Mouse (Mus musculus) midbrain, embryonic 16.5 days (tissue): Measurements from ENCODE around the gene Tmem251. TPM values are rescaled to one million over a fixed set of nuclear protein-coding genes. Genes with fewer than 3 reads are reported as not detected.
A peak's percentile ranks its signal among the peaks of the same experiment; 100 is the strongest.

Source experiments
- ATAC-seq: fragments of 200-750 bp; cut with Nextera tagmentation; 2 replicates; pipeline ENCODE4 v1.8.0; 2017; ENCODE audit warnings: moderate TSS enrichment
- H3K27ac ChIP-seq: fragments of 300-500 bp; sonication (generic); 2 replicates; pipeline ENCODE4 v1.5.1; 2014; ENCODE audit warnings: mild to moderate bottlenecking, low read length, mixed read lengths
- H3K27me3 ChIP-seq: fragments of 300-500 bp; sonication (generic); 2 replicates; pipeline ENCODE4 v1.6.1; 2014; ENCODE audit warnings: low read depth, low read length, mixed read lengths; ENCODE audit not compliant: control insufficient read depth, insufficient read depth
- H3K36me3 ChIP-seq: fragments of 300-500 bp; sonication (generic); 2 replicates; pipeline ENCODE4 v1.6.1; 2014; ENCODE audit warnings: mild to moderate bottlenecking, low read length, moderate library complexity, mixed read lengths; ENCODE audit not compliant: control insufficient read depth, insufficient read depth
- H3K4me1 ChIP-seq: fragments of 300-500 bp; sonication (generic); 2 replicates; pipeline ENCODE4 v1.6.1; 2014; ENCODE audit warnings: mild to moderate bottlenecking, low read length, mixed read lengths; ENCODE audit not compliant: control insufficient read depth, insufficient read depth
- H3K4me2 ChIP-seq: fragments of 300-500 bp; sonication (generic); 2 replicates; pipeline ENCODE4 v1.6.1; 2014; ENCODE audit warnings: mild to moderate bottlenecking, low read length, mixed read lengths
- H3K4me3 ChIP-seq: fragments of 300-500 bp; sonication (generic); 2 replicates; pipeline ENCODE4 v1.5.1; 2014; ENCODE audit warnings: low read depth, mild to moderate bottlenecking, low read length, moderate library complexity, mixed read lengths
- H3K9ac ChIP-seq: fragments of 300-500 bp; sonication (generic); 2 replicates; pipeline ENCODE4 v1.6.1; 2014; ENCODE audit warnings: low read depth, low read length, mixed read lengths
- H3K9me3 ChIP-seq: fragments of 300-500 bp; sonication (generic); replicated peaks from 2 replicates; pipeline ENCODE4 v1.6.1; 2014; ENCODE audit warnings: mild to moderate bottlenecking, low read length, mixed read lengths; ENCODE audit not compliant: control insufficient read depth, poor library complexity, severe bottlenecking
- WGBS: fragments of 180-500 bp; shearing (Covaris S2); extraction: QIAGEN DNeasy Blood & Tissue Kit; methylation state at CpG from one replicate; pipeline ENCODE4 v1.1.7; 2014; 5-methylcytosine and 5-hydroxymethylcytosine counted together
- polyA plus RNA-seq: library from polyadenylated mRNA; unstranded; fragments of >200 nt; fragmentation: Nextera tagmentation; extraction: Ambion mirVana; gene quantifications from 2 replicates; pipeline ENCODE4 v1.2.1, GENCODE M21; 2015

Tmem251 gene
- polyA plus RNA-seq, 1 experiment from 2014 or later: 10.8 TPM

DNA sequence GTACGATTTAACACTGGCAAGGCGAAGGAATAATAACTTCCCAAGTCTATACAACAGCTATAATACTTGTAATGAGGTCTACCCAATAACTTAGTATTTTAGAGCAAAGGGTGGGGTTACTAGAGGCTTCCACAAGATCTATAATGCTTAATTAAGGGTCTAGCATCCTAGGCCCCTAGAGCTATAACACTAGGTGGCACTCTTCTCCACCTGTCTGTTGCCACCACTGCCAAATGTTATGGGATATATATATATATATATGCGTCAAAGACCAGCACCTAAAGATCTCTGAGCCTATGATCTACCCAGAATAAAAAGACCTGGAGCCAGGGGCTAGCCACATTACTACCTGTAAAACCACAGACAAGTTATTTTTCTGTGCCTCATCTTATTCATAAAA, 3.3 kb upstream of the Tmem251 start:
- no peak overlapping the region for H3K9ac ChIP-seq
- no peak overlapping the region for H3K4me2 ChIP-seq
- H3K9me3 ChIP-seq: no peaks in the 10 kb centered on the region
- H3K27me3 ChIP-seq: no peaks in the 10 kb centered on the region
- H3K4me1 ChIP-seq: peaks cover 23% of the 10 kb centered on the region
- no peak for ATAC-seq
- no peak overlapping the region for H3K4me3 ChIP-seq
- no peaks in the 10 kb centered on the region for H3K36me3 ChIP-seq
- whole genome bisulfite sequencing: 62% methylated on average over 3 of the region's 3 CpGs
- no peak overlapping the region for H3K27ac ChIP-seq

DNA sequence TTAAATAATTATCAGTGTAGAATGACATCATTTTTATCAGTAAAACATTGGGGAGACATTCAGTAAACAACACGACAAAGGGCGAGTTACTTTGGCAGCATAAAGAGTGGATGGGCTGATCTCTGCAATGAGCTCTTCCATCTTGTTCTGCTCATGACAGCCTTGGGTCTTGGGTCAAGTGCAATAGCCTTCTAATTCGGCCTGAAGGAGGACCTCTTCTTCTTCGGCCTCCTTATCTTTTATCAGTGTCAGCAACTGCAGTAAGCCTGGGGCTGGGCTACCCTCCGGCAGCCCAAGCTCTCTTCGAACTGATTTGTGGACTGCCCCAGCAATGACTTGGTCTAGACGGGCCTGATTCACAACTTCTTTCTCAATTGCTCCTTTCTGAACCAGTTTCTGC, 1.5 kb upstream of the Tmem251 start:
- Histone ChIP-seq H3K36me3 (no peaks in the 10 kb centered on the region), H3K4me3 (no peak overlapping the region), H3K27ac (no peak overlapping the region), H3K27me3 (no peaks in the 10 kb centered on the region), H3K4me2 (peak overlapping the region; percentile 97; the same call in 1 of the 2 replicates), H3K9me3 (no peaks in the 10 kb centered on the region), H3K4me1 (peaks cover 23% of the 10 kb centered on the region), H3K9ac (peak overlapping the region; percentile 94; the same call in 1 of the 2 replicates)
- ATAC-seq: no peak
- 87% methylated on average over 7 of the region's 7 CpGs for WGBS

DNA sequence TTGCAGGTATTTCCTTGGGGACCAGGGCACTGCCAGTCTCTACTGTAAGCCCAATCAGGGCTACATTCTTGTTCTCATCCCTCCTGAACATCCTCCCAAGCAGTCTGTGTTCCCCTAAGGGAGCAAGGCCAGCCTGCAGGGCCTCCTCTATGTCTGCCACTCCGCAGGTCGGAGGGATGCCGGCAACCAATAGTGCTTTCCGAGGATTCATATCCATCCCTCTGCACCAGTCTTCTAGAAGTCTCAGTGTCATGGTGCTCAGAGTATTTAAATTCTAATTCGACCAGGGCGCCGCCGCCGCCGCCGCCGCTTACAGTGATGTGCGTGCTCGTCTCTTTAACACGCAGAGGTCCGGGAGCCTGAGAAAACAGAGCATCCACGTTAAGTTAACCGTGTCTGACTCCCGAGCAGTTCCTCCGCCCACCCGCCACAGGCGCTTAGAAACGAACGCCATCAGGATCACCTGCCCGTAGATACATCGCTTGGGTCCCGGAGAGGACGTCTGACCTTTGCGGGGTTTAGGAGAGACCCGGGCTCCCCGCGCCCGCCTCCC, 450 bp upstream of the Tmem251 start:
- H3K4me1 ChIP-seq: peaks cover 23% of the 10 kb centered on the region
- WGBS: under 1% methylated on average over 33 of the region's 33 CpGs
- peak overlapping the region; percentile 94 for H3K9ac ChIP-seq
- H3K4me2 ChIP-seq: peak overlapping the region; percentile 97
- H3K36me3 ChIP-seq: no peaks in the 10 kb centered on the region
- H3K27ac ChIP-seq: peak overlapping the region; percentile 94
- H3K27me3 ChIP-seq: no peaks in the 10 kb centered on the region
- peak overlapping the region; percentile 86 for H3K4me3 ChIP-seq
- ATAC-seq: peak; percentile 83
- H3K9me3 ChIP-seq: no peaks in the 10 kb centered on the region

DNA sequence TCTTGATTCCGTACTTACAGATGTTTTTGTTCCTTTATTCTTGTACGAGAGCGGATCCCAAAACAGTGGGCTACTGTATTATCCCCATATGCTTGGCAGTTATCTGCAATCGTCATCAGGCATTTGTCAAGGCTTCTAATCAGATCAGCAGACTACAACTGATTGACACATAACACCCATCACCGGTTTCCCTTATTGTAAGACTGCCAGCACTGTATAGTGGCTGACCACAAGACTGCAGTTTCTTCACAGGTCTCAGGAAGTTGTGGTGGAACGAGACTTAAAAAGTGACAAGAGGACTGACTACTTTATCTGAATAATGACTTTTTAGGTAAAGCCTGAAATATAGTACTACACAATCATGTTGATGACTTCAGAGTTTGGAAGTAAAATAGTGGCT, 1.3 kb downstream of the Tmem251 start:
- peak overlapping the region; percentile 97 for H3K4me2 ChIP-seq
- ATAC-seq: no peak
- no peak overlapping the region for H3K9ac ChIP-seq
- H3K4me1 ChIP-seq: peaks cover 23% of the 10 kb centered on the region
- H3K27me3 ChIP-seq: no peaks in the 10 kb centered on the region
- no peak overlapping the region for H3K4me3 ChIP-seq
- H3K9me3 ChIP-seq: no peaks in the 10 kb centered on the region
- peaks cover 3% of the 10 kb centered on the region; the same call in 1 of the 2 replicates for H3K36me3 ChIP-seq
- no peak overlapping the region for H3K27ac ChIP-seq
- 64% methylated on average over 6 of the region's 6 CpGs for WGBS

DNA sequence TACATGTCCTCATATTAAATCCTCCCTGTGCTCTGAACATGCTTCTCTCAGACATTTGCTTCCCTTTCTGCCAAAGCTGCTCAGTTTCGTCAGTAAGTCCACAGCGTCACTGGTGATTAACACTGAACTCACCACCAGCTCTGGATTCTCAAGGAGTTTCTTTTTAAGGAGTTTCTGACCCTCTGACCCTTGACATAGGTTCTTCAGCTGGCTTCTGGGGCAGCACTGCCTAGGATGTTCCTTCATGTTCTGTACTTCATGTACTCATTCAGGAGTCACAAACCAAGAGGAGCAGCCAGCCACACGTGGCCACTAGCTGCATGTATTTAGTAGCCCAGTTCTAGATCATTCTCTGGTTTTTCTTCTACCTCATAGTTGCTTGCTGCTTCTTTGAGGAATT, 4.7 kb downstream of the Tmem251 start:
- H3K4me3 ChIP-seq: no peak overlapping the region
- peaks cover 3% of the 10 kb centered on the region; the same call in 1 of the 2 replicates for H3K36me3 ChIP-seq
- no peak overlapping the region for H3K4me2 ChIP-seq
- H3K27ac ChIP-seq: no peak overlapping the region
- whole genome bisulfite sequencing: 88% methylated on average over 3 of the region's 3 CpGs
- no peaks in the 10 kb centered on the region for H3K9me3 ChIP-seq
- no peak overlapping the region for H3K9ac ChIP-seq
- no peaks in the 10 kb centered on the region for H3K27me3 ChIP-seq
- H3K4me1 ChIP-seq: peaks cover 9% of the 10 kb centered on the region
- ATAC-seq: no peak

DNA sequence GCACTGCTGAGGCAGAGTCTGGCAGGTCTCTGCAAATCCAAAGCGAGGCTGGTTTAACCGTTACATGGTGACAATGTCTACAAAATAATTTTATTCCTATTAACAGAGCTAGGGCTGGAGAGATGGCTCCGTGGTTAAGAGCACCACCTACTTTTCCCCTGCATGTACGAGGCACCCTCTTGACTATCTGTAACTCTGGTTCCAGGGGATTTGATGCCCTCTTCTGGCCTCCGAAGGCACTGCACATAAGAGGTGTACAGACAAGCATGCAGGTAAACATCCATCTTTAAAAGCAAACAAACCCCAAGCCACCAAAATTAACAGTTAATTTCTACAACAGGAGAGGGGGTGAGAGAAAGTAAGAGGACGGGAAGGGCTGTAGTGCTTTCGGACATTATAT, 12.7 kb downstream of the Tmem251 start:
- no peaks in the 10 kb centered on the region for H3K36me3 ChIP-seq
- no peak for ATAC-seq
- H3K4me3 ChIP-seq: peak overlapping the region; percentile 88
- no peak overlapping the region for H3K27ac ChIP-seq
- H3K27me3 ChIP-seq: no peaks in the 10 kb centered on the region
- H3K9ac ChIP-seq: no peak overlapping the region; the same call in 1 of the 2 replicates
- peaks cover 20% of the 10 kb centered on the region for H3K4me1 ChIP-seq
- no peaks in the 10 kb centered on the region for H3K9me3 ChIP-seq
- WGBS: 85% methylated on average over 7 of the region's 7 CpGs
- peak overlapping the region; percentile 64 for H3K4me2 ChIP-seq

DNA sequence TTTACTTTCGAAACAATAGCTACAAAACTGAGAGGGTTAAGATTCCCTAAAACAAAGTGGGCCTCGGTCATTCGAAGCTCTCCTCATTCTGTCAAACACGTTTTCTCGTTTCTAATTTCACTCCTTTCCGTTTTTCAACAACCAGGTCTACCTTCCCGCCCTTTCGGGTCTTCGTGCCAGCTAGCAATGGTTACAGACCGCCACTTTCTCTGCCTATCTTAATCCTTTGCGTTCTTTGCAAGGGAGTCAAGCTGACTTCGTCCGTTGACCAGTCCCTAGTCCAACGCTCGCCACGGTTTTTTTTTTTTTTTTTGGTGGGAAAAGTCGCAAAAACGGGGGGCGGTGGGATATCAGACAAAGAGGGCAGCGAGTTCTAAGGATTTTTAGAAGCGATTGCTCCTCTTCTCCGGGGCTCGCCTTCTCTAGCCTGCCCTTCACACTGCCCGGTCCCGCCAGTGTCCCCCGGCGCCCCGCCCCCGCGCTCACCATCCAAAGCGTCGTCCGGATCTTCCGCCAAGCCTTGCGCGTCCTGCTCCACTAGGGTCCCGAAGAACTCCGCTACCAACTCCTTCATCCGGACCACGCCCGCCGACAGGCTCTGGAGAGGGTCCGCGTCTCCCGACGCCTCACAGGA, 13.6 kb downstream of the Tmem251 start:
- ATAC-seq: peak; percentile 0; the same call in 1 of the 2 replicates
- Histone ChIP-seq H3K27me3 (no peaks in the 10 kb centered on the region), H3K4me1 (peaks cover 20% of the 10 kb centered on the region), H3K9ac (peak overlapping the region; percentile 74), H3K4me3 (peak overlapping the region; percentile 88), H3K9me3 (no peaks in the 10 kb centered on the region), H3K27ac (peak overlapping the region; percentile 92), H3K36me3 (no peaks in the 10 kb centered on the region), H3K4me2 (peak overlapping the region; percentile 64)
- 1% methylated on average over 46 of the region's 46 CpGs for WGBS

DNA sequence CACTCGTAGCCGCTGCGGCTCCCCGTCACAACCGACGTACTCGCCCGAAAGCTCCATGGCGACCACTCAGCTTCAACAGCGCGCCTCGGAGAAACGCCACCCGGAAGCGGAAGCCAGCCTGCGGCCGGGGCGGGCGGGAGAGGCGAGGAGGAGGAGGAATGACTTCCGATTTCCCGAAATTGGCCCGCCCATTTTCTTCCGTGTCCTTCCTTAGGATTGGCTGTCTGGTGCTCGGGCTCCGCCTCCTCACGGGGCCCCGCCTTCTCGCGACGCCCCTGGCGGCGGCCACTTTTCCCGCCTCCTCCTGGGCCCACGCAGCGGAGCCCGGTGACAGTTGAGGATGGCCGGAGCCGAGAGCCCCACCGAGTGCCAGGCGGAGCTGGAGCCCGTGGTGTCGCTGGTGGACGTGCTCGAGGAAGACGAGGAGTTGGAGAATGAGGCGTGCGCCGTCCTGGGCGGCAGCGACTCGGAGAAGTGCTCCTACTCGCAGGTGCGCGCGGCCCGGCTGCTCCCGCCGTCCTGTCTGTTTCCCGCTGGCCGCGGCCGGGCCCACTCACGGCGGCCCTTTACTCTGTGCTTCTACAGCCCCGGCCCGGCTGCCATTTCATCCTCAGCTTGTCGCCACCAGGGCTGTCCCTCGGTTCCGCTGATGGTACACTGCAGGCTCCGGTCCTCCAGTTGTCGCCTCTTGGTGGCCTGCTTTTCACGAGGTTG, 14.3 kb downstream of the Tmem251 start, which contains the start of the genes Gm28051, Gon7 and Ubr7:
Gm28051 (minus strand) TSS at position 77 of the 714 bp plus-strand sequence.
Gon7 (minus strand) TSS at position 115 of the 714 bp plus-strand sequence.
Ubr7 (plus strand) TSS at position 279 of the 714 bp plus-strand sequence.
- Histone ChIP-seq H3K36me3 (no peaks in the 10 kb centered on the region), H3K9ac (peak within 1 kb of the TSS; percentile 87), H3K9me3 (no peaks in the 10 kb centered on the region), H3K4me3 (peak within 1 kb of the TSS; percentile 88), H3K4me1 (peaks cover 20% of the 10 kb centered on the region), H3K27ac (peak within 1 kb of the TSS; percentile 92), H3K27me3 (no peaks in the 10 kb centered on the region), H3K4me2 (peak within 1 kb of the TSS; percentile 91)
- peak; percentile 98 for ATAC-seq
- under 1% methylated on average over 73 of the region's 73 CpGs for WGBS

DNA sequence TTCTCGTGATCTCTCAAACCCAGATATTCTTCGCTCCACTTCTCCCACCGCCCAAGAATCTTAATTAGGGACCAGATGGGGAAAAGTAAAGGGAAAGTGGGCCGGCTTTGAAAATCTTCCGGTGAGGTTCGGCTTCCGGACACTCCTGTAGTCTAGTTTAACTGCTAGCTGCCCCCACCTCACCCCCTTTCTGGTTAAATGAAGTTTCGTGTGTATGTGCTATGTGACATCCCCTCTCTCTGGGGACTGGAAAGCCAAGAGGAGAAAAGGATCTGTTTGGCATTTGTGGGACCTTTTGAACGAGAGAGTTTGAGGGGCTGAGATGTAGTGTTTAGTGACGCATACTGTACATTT, 14.8 kb downstream of the Tmem251 start, which contains the start of gene Gm20604:
Gm20604 (minus strand) TSS at position 270 of the 354 bp plus-strand sequence.
- no peak for ATAC-seq
- peak within 1 kb of the TSS; percentile 87 for H3K9ac ChIP-seq
- peak within 1 kb of the TSS; percentile 91 for H3K4me2 ChIP-seq
- WGBS: under 1% methylated on average over 10 of the region's 10 CpGs
- peak within 1 kb of the TSS; percentile 88 for H3K4me3 ChIP-seq
- H3K9me3 ChIP-seq: no peaks in the 10 kb centered on the region
- H3K4me1 ChIP-seq: peaks cover 20% of the 10 kb centered on the region
- H3K27me3 ChIP-seq: no peaks in the 10 kb centered on the region
- no peaks in the 10 kb centered on the region for H3K36me3 ChIP-seq
- peak within 1 kb of the TSS; percentile 92 for H3K27ac ChIP-seq
